Mouse (Mus musculus) heart, embryonic 12.5 days (tissue): ENCODE measurements around the gene Syt2. TPM values are rescaled to one million over a fixed set of nuclear protein-coding genes. Genes with fewer than 3 reads are reported as not detected.

Experiments
- ATAC-seq: fragments of 200-750 bp; cut with Nextera tagmentation; 2 replicates; pipeline ENCODE4 v1.8.0; 2017; ENCODE audit warnings: moderate TSS enrichment, moderate library complexity; ENCODE audit not compliant: insufficient number of reproducible peaks, low FRiP score
- H3K27ac ChIP-seq: fragments of 300-500 bp; sonication (generic); 2 replicates; pipeline ENCODE4 v1.5.1; 2016; ENCODE audit warnings: mild to moderate bottlenecking, moderate library complexity; ENCODE audit not compliant: poor library complexity, severe bottlenecking
- H3K27me3 ChIP-seq: fragments of 300-500 bp; sonication (generic); replicated peaks from 2 replicates; pipeline ENCODE4 v1.6.1; 2016; ENCODE audit warnings: mild to moderate bottlenecking, moderate library complexity
- H3K36me3 ChIP-seq: fragments of 300-500 bp; sonication (generic); 2 replicates; pipeline ENCODE4 v1.6.1; 2016; ENCODE audit warnings: mild to moderate bottlenecking, moderate library complexity
- H3K4me1 ChIP-seq: fragments of 300-500 bp; sonication (generic); replicated peaks from 2 replicates; pipeline ENCODE4 v1.6.1; 2016; ENCODE audit warnings: mild to moderate bottlenecking
- H3K4me2 ChIP-seq: fragments of 300-500 bp; sonication (generic); 2 replicates; pipeline ENCODE4 v1.6.1; 2016; ENCODE audit warnings: mild to moderate bottlenecking, moderate library complexity
- H3K4me3 ChIP-seq: fragments of 300-500 bp; sonication (generic); 2 replicates; pipeline ENCODE4 v1.5.1; 2016; ENCODE audit warnings: mild to moderate bottlenecking
- H3K9ac ChIP-seq: fragments of 300-500 bp; sonication (generic); 2 replicates; pipeline ENCODE4 v1.6.1; 2016; ENCODE audit warnings: mild to moderate bottlenecking, moderate library complexity
- H3K9me3 ChIP-seq: fragments of 300-500 bp; sonication (generic); replicated peaks from 2 replicates; pipeline ENCODE4 v1.6.1; 2016; ENCODE audit warnings: mild to moderate bottlenecking, moderate library complexity
- WGBS: fragments of 180-500 bp; shearing (Covaris S2); methylation state at CpG from one replicate; pipeline ENCODE4 v1.1.7; 2016; 5-methylcytosine and 5-hydroxymethylcytosine counted together
- polyA plus RNA-seq: library from polyadenylated mRNA; unstranded; fragments of >200 nt; fragmentation: Nextera tagmentation; extraction: Ambion mirVana; gene quantifications from 2 replicates; pipeline ENCODE4 v1.2.1, GENCODE M21; 2016

Syt2 gene
- polyA plus RNA-seq, 1 experiment from 2014 or later: 0.23 TPM

- Histone ChIP-seq H3K4me1 (peaks cover 50% of the 10 kb centered on the region), H3K36me3 (peaks cover 60% of the 10 kb centered on the region)
Observed at GRCm38 (mm10) chr1:134774728-134775287, 128.3 kb downstream of the Syt2 start.

DNA sequence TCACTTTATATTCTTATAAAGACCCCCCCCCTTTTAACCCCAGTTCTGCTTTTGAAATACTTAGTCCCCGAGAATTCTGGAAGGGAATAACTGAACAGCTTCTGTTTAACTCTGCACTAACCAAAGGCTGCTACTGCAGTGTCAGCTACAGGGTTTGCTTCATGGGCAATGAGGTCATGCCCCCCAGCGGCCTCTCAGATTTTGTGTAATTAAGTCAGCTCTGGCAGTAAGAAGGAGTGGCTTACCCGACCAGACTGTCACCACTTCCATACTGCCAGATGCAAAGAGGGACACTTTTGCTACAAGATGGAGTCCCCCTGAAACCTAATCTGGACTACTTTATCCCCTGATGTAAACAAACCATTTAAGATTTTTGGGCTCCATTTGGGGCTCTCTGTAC lies 129.2 kb downstream of the Syt2 start:
- Histone ChIP-seq H3K4me3 (no peak overlapping the region), H3K4me2 (no peak overlapping the region), H3K9me3 (no peaks in the 10 kb centered on the region), H3K36me3 (peaks cover 55% of the 10 kb centered on the region), H3K27me3 (no peaks in the 10 kb centered on the region), H3K4me1 (peaks cover 50% of the 10 kb centered on the region), H3K9ac (no peak overlapping the region), H3K27ac (no peak overlapping the region)
- WGBS: 58% methylated on average over 3 of the region's 3 CpGs
- no peak for ATAC-seq

More at GRCm38 (mm10) chr1:134774728-134775287, 128.3 kb downstream of the Syt2 start:
- ATAC-seq: no peak
- H3K27me3 ChIP-seq: no peaks in the 10 kb centered on the region
- peak overlapping the region; percentile 50; the same call in 1 of the 2 replicates for H3K27ac ChIP-seq
- WGBS: 64% methylated on average over 6 of the region's 6 CpGs
- H3K9ac ChIP-seq: no peak overlapping the region
- no peak overlapping the region for H3K4me2 ChIP-seq
- H3K4me3 ChIP-seq: no peak overlapping the region
- no peaks in the 10 kb centered on the region for H3K9me3 ChIP-seq

GRCm38 (mm10) chr1:134777201-134777885 lies 130.9 kb downstream of the Syt2 start:
- no peak overlapping the region for H3K4me3 ChIP-seq
- peaks cover 36% of the 10 kb centered on the region for H3K4me1 ChIP-seq
- no peaks in the 10 kb centered on the region for H3K27me3 ChIP-seq
- WGBS: 72% methylated on average over 12 of the region's 12 CpGs
- peaks cover 45% of the 10 kb centered on the region for H3K36me3 ChIP-seq
- no peak overlapping the region for H3K9ac ChIP-seq
- H3K27ac ChIP-seq: peak overlapping the region; percentile 56
- no peak overlapping the region for H3K4me2 ChIP-seq
- H3K9me3 ChIP-seq: no peaks in the 10 kb centered on the region
- no peak for ATAC-seq

GRCm38 (mm10) chr1:134777936-134778548 lies 131.6 kb downstream of the Syt2 start:
- Histone ChIP-seq H3K9me3 (no peaks in the 10 kb centered on the region), H3K27me3 (no peaks in the 10 kb centered on the region), H3K4me1 (peaks cover 40% of the 10 kb centered on the region), H3K27ac (peak overlapping the region; percentile 56), H3K4me3 (no peak overlapping the region), H3K36me3 (peaks cover 38% of the 10 kb centered on the region), H3K9ac (peak overlapping the region; percentile 55), H3K4me2 (no peak overlapping the region)
- 32% methylated on average over 13 of the region's 13 CpGs for WGBS
- no peak for ATAC-seq

GRCm38 (mm10) chr1:134782797-134783196 lies 136.3 kb downstream of the Syt2 start:
- 86% methylated on average over 5 of the region's 5 CpGs for WGBS

GRCm38 (mm10) chr1:134783958-134784357 lies 137.5 kb downstream of the Syt2 start:
- WGBS: 21% methylated on average over 4 of the region's 4 CpGs
- Histone ChIP-seq H3K27me3 (no peaks in the 10 kb centered on the region), H3K4me3 (no peak overlapping the region), H3K9ac (no peak overlapping the region), H3K4me1 (peaks cover 51% of the 10 kb centered on the region), H3K27ac (peak overlapping the region; percentile 88), H3K36me3 (0 out of 2 replicates have a peak, but pooled peaks cover 4% of the 10 kb centered on the region), H3K4me2 (no peak overlapping the region), H3K9me3 (no peaks in the 10 kb centered on the region)
- peak; percentile 61 for ATAC-seq

More at GRCm38 (mm10) chr1:134782797-134783196, 136.3 kb downstream of the Syt2 start:
- no peaks in the 10 kb centered on the region for H3K27me3 ChIP-seq
- no peak for ATAC-seq
- no peak overlapping the region for H3K4me2 ChIP-seq
- H3K27ac ChIP-seq: no peak overlapping the region
- H3K4me3 ChIP-seq: no peak overlapping the region
- 0 out of 2 replicates have a peak, but pooled peaks cover 4% of the 10 kb centered on the region for H3K36me3 ChIP-seq
- no peak overlapping the region for H3K9ac ChIP-seq
- no peaks in the 10 kb centered on the region for H3K9me3 ChIP-seq
- H3K4me1 ChIP-seq: peaks cover 52% of the 10 kb centered on the region

GRCm38 (mm10) chr1:134784481-134784880 lies 138.0 kb downstream of the Syt2 start:
- H3K27me3 ChIP-seq: no peaks in the 10 kb centered on the region
- H3K27ac ChIP-seq: peak overlapping the region; percentile 88
- H3K9me3 ChIP-seq: no peaks in the 10 kb centered on the region
- H3K4me1 ChIP-seq: peaks cover 51% of the 10 kb centered on the region
- H3K36me3 ChIP-seq: 0 out of 2 replicates have a peak, but pooled peaks cover 4% of the 10 kb centered on the region
- ATAC-seq: no peak
- H3K4me2 ChIP-seq: no peak overlapping the region
- H3K9ac ChIP-seq: no peak overlapping the region
- 61% methylated on average over 6 of the region's 6 CpGs for WGBS
- no peak overlapping the region for H3K4me3 ChIP-seq

DNA sequence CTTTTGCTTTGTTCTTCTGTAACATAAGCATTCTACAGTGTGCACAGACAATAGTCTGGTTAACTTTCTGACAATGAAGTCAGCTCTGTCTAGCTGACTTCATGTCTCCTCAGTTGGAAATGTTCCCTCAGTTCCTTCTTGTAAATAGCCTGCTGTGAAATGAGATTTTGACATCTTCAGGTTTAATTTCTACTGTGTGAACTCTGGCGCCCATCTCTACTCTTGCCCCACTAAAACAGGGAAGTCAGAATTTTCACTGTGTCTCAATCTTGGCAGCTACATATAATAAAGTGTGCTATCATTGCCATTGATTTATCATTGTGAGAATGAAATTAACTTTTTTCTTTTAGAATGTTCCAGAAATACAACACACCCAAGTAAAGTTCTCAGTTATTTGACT lies 138.4 kb downstream of the Syt2 start:
- peak overlapping the region; percentile 88 for H3K27ac ChIP-seq
- peaks cover 51% of the 10 kb centered on the region for H3K4me1 ChIP-seq
- ATAC-seq: no peak
- 0 out of 2 replicates have a peak, but pooled peaks cover 4% of the 10 kb centered on the region for H3K36me3 ChIP-seq
- WGBS: 84% methylated on average over 1 of the region's 1 CpGs
- H3K9ac ChIP-seq: no peak overlapping the region
- no peak overlapping the region for H3K4me3 ChIP-seq
- H3K27me3 ChIP-seq: no peaks in the 10 kb centered on the region
- no peak overlapping the region for H3K4me2 ChIP-seq
- H3K9me3 ChIP-seq: no peaks in the 10 kb centered on the region

- no peak for ATAC-seq
- Histone ChIP-seq H3K9ac (0 out of 2 replicates have a peak overlapping the region, but pooled peaks have one; percentile 23), H3K4me2 (no peak overlapping the region), H3K36me3 (no peaks in the 10 kb centered on the region), H3K27ac (no peak overlapping the region), H3K4me3 (no peak overlapping the region), H3K27me3 (no peaks in the 10 kb centered on the region), H3K9me3 (no peaks in the 10 kb centered on the region), H3K4me1 (peaks cover 49% of the 10 kb centered on the region)
- 49% methylated on average over 7 of the region's 7 CpGs for WGBS
Observed at GRCm38 (mm10) chr1:134788096-134788495, 141.6 kb downstream of the Syt2 start.

DNA sequence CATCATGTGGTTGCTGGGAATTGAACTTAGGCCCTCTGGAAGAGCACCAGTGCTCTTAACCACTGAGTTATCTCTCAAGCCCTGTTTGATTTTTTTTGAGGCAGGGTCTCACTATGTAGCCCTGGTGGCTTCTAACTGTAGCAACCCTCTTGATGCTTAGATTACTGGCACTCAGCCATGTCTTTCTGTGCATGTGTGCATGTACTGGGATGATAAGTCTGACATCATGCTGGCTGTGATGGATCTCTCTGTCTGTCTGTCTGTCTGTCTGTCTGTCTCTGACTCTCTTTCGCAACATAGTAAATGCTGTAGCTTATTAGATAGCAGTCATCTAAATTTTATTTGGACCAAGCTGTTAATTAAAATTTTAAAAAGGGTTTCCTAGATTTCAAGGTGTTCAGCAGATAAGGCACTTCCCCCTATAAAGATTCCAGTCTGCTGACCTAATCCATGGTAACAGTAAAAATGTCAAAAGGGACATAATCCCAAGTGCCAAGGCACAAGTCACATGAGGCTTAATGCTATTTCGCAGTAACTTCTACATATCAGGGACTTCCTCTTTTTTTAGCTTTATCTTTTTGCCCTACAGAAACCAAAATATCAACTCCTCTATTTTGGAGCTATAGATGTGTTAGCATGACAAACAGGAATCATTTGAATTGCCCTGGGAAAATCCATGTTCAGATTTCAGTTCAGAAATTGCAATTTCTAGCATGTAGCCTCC lies 144.4 kb downstream of the Syt2 start:
- no peak for ATAC-seq
- Histone ChIP-seq H3K4me2 (no peak overlapping the region), H3K9me3 (no peaks in the 10 kb centered on the region), H3K4me1 (peaks cover 27% of the 10 kb centered on the region), H3K27me3 (no peaks in the 10 kb centered on the region), H3K36me3 (0 out of 2 replicates have a peak, but pooled peaks cover 3% of the 10 kb centered on the region), H3K9ac (no peak overlapping the region), H3K27ac (0 out of 2 replicates have a peak overlapping the region, but pooled peaks have one; percentile 43), H3K4me3 (no peak overlapping the region)
- WGBS: 78% methylated on average over 2 of the region's 2 CpGs

- no peak for ATAC-seq
- Histone ChIP-seq H3K4me3 (no peak overlapping the region), H3K36me3 (0 out of 2 replicates have a peak, but pooled peaks cover 3% of the 10 kb centered on the region), H3K4me1 (peaks cover 26% of the 10 kb centered on the region), H3K27me3 (no peaks in the 10 kb centered on the region), H3K27ac (no peak overlapping the region), H3K9ac (no peak overlapping the region), H3K4me2 (no peak overlapping the region), H3K9me3 (no peaks in the 10 kb centered on the region)
Observed at GRCm38 (mm10) chr1:134791456-134791855, 145.0 kb downstream of the Syt2 start.
